ENCODE assay signal across 8 mouse cellular contexts in the genomic region with DNA sequence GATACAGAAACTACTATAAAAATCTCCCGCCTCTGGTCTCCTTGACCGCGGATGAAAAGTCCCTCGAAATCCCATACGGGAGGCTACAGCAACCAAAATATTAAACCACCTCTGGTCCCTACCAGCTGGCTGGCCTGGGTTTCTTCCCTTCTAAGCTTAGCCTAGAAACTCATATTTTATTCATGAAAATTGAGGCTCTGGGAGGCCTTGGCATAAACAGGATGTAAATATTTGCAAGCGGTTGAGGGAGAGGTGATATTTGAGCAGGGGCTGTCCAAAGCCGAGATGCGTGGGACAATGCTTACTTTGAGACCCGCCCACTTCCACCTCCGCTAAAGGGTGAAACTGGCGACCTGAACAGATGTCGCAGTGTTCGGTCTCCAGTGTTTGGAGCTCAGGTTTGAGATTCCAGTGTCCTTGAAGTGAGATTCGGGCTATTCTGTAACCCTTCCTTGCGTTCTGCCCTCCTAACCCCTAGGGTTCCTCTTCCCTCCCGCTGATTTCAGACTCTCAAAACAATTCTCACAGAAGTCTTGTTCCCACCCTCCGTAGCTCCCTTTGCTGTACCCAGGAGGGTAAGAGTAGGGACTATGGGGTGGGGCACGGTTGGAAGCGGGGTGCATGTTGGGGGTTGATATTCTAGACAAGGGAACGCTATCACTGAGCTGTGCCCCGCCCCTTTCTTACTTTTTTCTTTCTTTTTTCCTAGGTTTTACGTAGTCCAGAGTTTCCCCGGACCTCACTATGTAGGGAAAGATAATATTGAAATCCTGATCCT. TPM values are rescaled to one million over a fixed set of nuclear protein-coding genes. Genes with fewer than 3 reads are reported as not detected.
DNase-seq lines count a peak whose midpoint lies in the region; ATAC-seq and TF ChIP-seq lines count a peak whose summit lies in the region.

No protein-coding gene starts in this region.

- peak; percentile 70; the same call in 1 of the 2 replicates for TF ChIP-seq EP300 in lung, postnatal 0 days (IDR thresholded peaks at IDR 0.05)

- H3K36me3 ChIP-seq in heart, embryonic 13.5 days, result no peaks in the 10 kb centered on the region
- no peaks in the 10 kb centered on the region for H3K36me3 ChIP-seq in kidney, embryonic 15.5 days
- no peaks in the 10 kb centered on the region for H3K36me3 ChIP-seq in lung, postnatal 0 days (ENCODE audit: insufficient read depth, low read length)

- DNase-seq in NIH3T3 (ENCODE audit: low read depth), result peak; percentile 84
- DNase-seq in embryo, embryonic 11 days, result peak; percentile 89
- peak; percentile 91 for DNase-seq in lung, postnatal 0 days (ENCODE audit: low spot score)
- no peak for DNase-seq in layer of hippocampus, adult 9-10 months (ENCODE audit: low spot score)

- TF ChIP-seq CTCF in lung, postnatal 0 days (IDR thresholded peaks at IDR 0.05), result no peak
- no peak for TF ChIP-seq CTCF in olfactory bulb, adult 2 months (IDR thresholded peaks at IDR 0.05; ENCODE audit: insufficient read depth, low read depth, low read length)

- no peaks in the 10 kb centered on the region for H3K9me3 ChIP-seq in heart, embryonic 13.5 days
- H3K9me3 ChIP-seq in kidney, embryonic 15.5 days (replicated peaks), result no peaks in the 10 kb centered on the region
- H3K9me3 ChIP-seq in lung, postnatal 0 days (ENCODE audit: low read length), result no peaks in the 10 kb centered on the region

- H3K4me2 ChIP-seq in heart, embryonic 13.5 days, result peak overlapping the region; percentile 92
- peak overlapping the region; percentile 77 for H3K4me2 ChIP-seq in kidney, embryonic 15.5 days
- H3K4me2 ChIP-seq in lung, postnatal 0 days (replicated peaks; ENCODE audit: low read depth, low read length), result peak overlapping the region; percentile 85

- H3K4me1 ChIP-seq in heart, embryonic 13.5 days, result peaks cover 21% of the 10 kb centered on the region
- H3K4me1 ChIP-seq in kidney, embryonic 15.5 days, result peaks cover 31% of the 10 kb centered on the region
- H3K4me1 ChIP-seq in lung, postnatal 0 days (ENCODE audit: insufficient read depth, low read depth, low read length), result no peaks in the 10 kb centered on the region
- H3K4me1 ChIP-seq in olfactory bulb, adult 2 months (ENCODE audit: control insufficient read depth, insufficient read depth, low read length), result peaks cover 14% of the 10 kb centered on the region

- peak overlapping the region; percentile 81 for H3K27ac ChIP-seq in heart, embryonic 13.5 days (replicated peaks)
- H3K27ac ChIP-seq in kidney, embryonic 15.5 days, result peak overlapping the region; percentile 94
- peak overlapping the region; percentile 83 for H3K27ac ChIP-seq in lung, postnatal 0 days (ENCODE audit: low read length)
- peak overlapping the region; percentile 78 for H3K27ac ChIP-seq in olfactory bulb, adult 2 months (ENCODE audit: insufficient read depth, low read depth, low read length)

- H3K9ac ChIP-seq in heart, embryonic 13.5 days, result peak overlapping the region; percentile 82
- H3K9ac ChIP-seq in kidney, embryonic 15.5 days, result peak overlapping the region; percentile 35
- peak overlapping the region; percentile 30 for H3K9ac ChIP-seq in lung, postnatal 0 days (replicated peaks; ENCODE audit: low read depth)

- peak; percentile 90 for ATAC-seq in CD4-positive, CD25-positive, alpha-beta regulatory T cell, adult 4 months
- ATAC-seq in heart, embryonic 13.5 days (ENCODE audit: extremely low read depth, insufficient number of reproducible peaks, low FRiP score, low TSS enrichment), result peak; percentile 56; the same call in 1 of the 2 replicates
- peak; percentile 63 for ATAC-seq in kidney, embryonic 15.5 days (replicated peaks; ENCODE audit: low FRiP score)
- ATAC-seq in lung, postnatal 0 days, result peak; percentile 77

- TF ChIP-seq POLR2A in olfactory bulb, adult 2 months (IDR thresholded peaks at IDR 0.05; ENCODE audit: insufficient read depth, low read depth, low read length), result no peak

- no peaks in the 10 kb centered on the region for H3K27me3 ChIP-seq in heart, embryonic 13.5 days (replicated peaks)
- no peaks in the 10 kb centered on the region for H3K27me3 ChIP-seq in kidney, embryonic 15.5 days
- H3K27me3 ChIP-seq in lung, postnatal 0 days (replicated peaks; ENCODE audit: insufficient read depth, low read length), result no peaks in the 10 kb centered on the region

- H3K4me3 ChIP-seq in heart, embryonic 13.5 days, result peak overlapping the region; percentile 62
- peak overlapping the region; percentile 52 for H3K4me3 ChIP-seq in kidney, embryonic 15.5 days (replicated peaks)
- H3K4me3 ChIP-seq in lung, postnatal 0 days (ENCODE audit: low read depth, low read length), result peak overlapping the region; percentile 47
- peak overlapping the region; percentile 66 for H3K4me3 ChIP-seq in olfactory bulb, adult 2 months (ENCODE audit: insufficient read depth, low read depth, low read length)

- under 1% methylated on average over 23 of the region's 23 CpGs for WGBS in heart, embryonic 13.5 days
- 2% methylated on average over 23 of the region's 23 CpGs for WGBS in kidney, embryonic 15.5 days
- under 1% methylated on average over 23 of the region's 23 CpGs for WGBS in lung, postnatal 0 days
- WGBS in olfactory bulb, adult 2 months, result 1% methylated on average over 23 of the region's 23 CpGs

RNA-seq across cellular contexts. Expression of a gene that starts 9.2 kb away (rescaled TPM):
- polyA plus RNA-seq in CD4-positive, CD25-positive, alpha-beta regulatory T cell, adult 4 months (2017; shearing (Covaris generic)), result 100 to 1,000 TPM; 134 to 185 TPM
- 196 and 200 TPM in 2 replicates for polyA plus RNA-seq in heart, embryonic 13.5 days (2015; fragmentation: Nextera tagmentation; extraction: Ambion mirVana)
- 292 and 299 TPM in 2 replicates for polyA plus RNA-seq in kidney, embryonic 15.5 days (2015; fragmentation: Nextera tagmentation; extraction: Ambion mirVana)
- 84.4 and 95.9 TPM in 2 replicates for polyA plus RNA-seq in lung, postnatal 0 days (2015; fragmentation: Nextera tagmentation; extraction: Ambion mirVana)
- not detected in 2 replicates for polyA plus RNA-seq in olfactory bulb, adult 2 months (2012; ENCODE audit: insufficient read depth, insufficient read length, low replicate concordance, missing spikeins)

RNA-seq across cellular contexts. Expression of a gene that starts 11.9 kb away (rescaled TPM):
- polyA plus RNA-seq in CD4-positive, CD25-positive, alpha-beta regulatory T cell, adult 4 months (2017; shearing (Covaris generic)), result under 1 TPM in 1 of 2 experiments, not detected in 1; 0.60 TPM
- not detected in 2 replicates for polyA plus RNA-seq in heart, embryonic 13.5 days (2015; fragmentation: Nextera tagmentation; extraction: Ambion mirVana)
- polyA plus RNA-seq in kidney, embryonic 15.5 days (2015; fragmentation: Nextera tagmentation; extraction: Ambion mirVana), result 0.32 TPM in 2 replicates
- 0.24 and 0.67 TPM in 2 replicates for polyA plus RNA-seq in lung, postnatal 0 days (2015; fragmentation: Nextera tagmentation; extraction: Ambion mirVana)
- not detected in 2 replicates for polyA plus RNA-seq in olfactory bulb, adult 2 months (2012; ENCODE audit: insufficient read depth, insufficient read length, low replicate concordance, missing spikeins)

RNA-seq across cellular contexts. Expression of a gene that starts 19.7 kb away (rescaled TPM):
- polyA plus RNA-seq in CD4-positive, CD25-positive, alpha-beta regulatory T cell, adult 4 months (2017; shearing (Covaris generic)), result under 1 TPM; 0.52 to 0.54 TPM
- polyA plus RNA-seq in heart, embryonic 13.5 days (2015; fragmentation: Nextera tagmentation; extraction: Ambion mirVana), result 1.5 and 2.0 TPM in 2 replicates
- polyA plus RNA-seq in kidney, embryonic 15.5 days (2015; fragmentation: Nextera tagmentation; extraction: Ambion mirVana), result 3.9 and 4.2 TPM in 2 replicates
- polyA plus RNA-seq in lung, postnatal 0 days (2015; fragmentation: Nextera tagmentation; extraction: Ambion mirVana), result 3.0 and 4.1 TPM in 2 replicates
- polyA plus RNA-seq in olfactory bulb, adult 2 months (2012; ENCODE audit: insufficient read depth, insufficient read length, low replicate concordance, missing spikeins), result not detected in 2 replicates

RNA-seq across cellular contexts. Expression of a gene that starts 42.9 kb away (rescaled TPM):
- polyA plus RNA-seq in CD4-positive, CD25-positive, alpha-beta regulatory T cell, adult 4 months (2017; shearing (Covaris generic)), result 10 to 100 TPM in 1 of 2 experiments, 1 to 10 TPM in 1; 6.2 to 15.8 TPM
- 2.2 and 2.8 TPM in 2 replicates for polyA plus RNA-seq in heart, embryonic 13.5 days (2015; fragmentation: Nextera tagmentation; extraction: Ambion mirVana)
- polyA plus RNA-seq in kidney, embryonic 15.5 days (2015; fragmentation: Nextera tagmentation; extraction: Ambion mirVana), result 3.2 and 3.4 TPM in 2 replicates
- polyA plus RNA-seq in lung, postnatal 0 days (2015; fragmentation: Nextera tagmentation; extraction: Ambion mirVana), result 3.0 and 3.2 TPM in 2 replicates
- not detected in 2 replicates for polyA plus RNA-seq in olfactory bulb, adult 2 months (2012; ENCODE audit: insufficient read depth, insufficient read length, low replicate concordance, missing spikeins)

Comparison
In these comparisons a context has a peak if more than half of its experiments do, and no peak if none do; other contexts are left out.
1. H3K9ac ChIP-seq: peak in every context shown above with its lines; median percentile 82 in heart, embryonic 13.5 days; 35 in kidney, embryonic 15.5 days; 30 in lung, postnatal 0 days.
2. RNA of a gene that starts 9.2 kb away (polyA plus RNA-seq): 292 to 299 TPM in kidney, embryonic 15.5 days, 196 to 200 TPM in heart, embryonic 13.5 days, 134 to 185 TPM in CD4-positive, CD25-positive, alpha-beta regulatory T cell, adult 4 months and 84.4 to 95.9 TPM in lung, postnatal 0 days; not detected in olfactory bulb, adult 2 months; every median in the first group is over 10 times any median in the second.
3. Peak in every context shown above with its lines, with median percentiles within 50 percentile points of each other: ATAC-seq, H3K27ac ChIP-seq, H3K4me2 ChIP-seq and H3K4me3 ChIP-seq.